Mouse (Mus musculus) hindbrain, embryonic 15.5 days (tissue): ENCODE measurements around the gene Mesd. TPM values are rescaled to one million over a fixed set of nuclear protein-coding genes. Genes with fewer than 3 reads are reported as not detected.

Experiments used
- ATAC-seq: fragments of 200-750 bp; cut with Nextera tagmentation; 2 replicates; pipeline ENCODE4 v1.8.0; 2017; ENCODE audit warnings: low read depth, moderate number of reproducible peaks, moderate TSS enrichment; ENCODE audit not compliant: low FRiP score
- H3K27ac ChIP-seq: fragments of 300-500 bp; sonication (generic); replicated peaks from 2 replicates; pipeline ENCODE4 v1.5.1; 2015; ENCODE audit warnings: mild to moderate bottlenecking, inconsistent platforms
- H3K27me3 ChIP-seq: fragments of 300-500 bp; sonication (generic); 2 replicates; pipeline ENCODE4 v1.6.1; 2015; ENCODE audit warnings: control low read depth, inconsistent platforms
- H3K36me3 ChIP-seq: fragments of 300-500 bp; sonication (generic); 2 replicates; pipeline ENCODE4 v1.6.1; 2015; ENCODE audit warnings: control low read depth, inconsistent platforms
- H3K4me1 ChIP-seq: fragments of 300-500 bp; sonication (generic); replicated peaks from 2 replicates; pipeline ENCODE4 v1.6.1; 2015; ENCODE audit warnings: control low read depth, inconsistent platforms
- H3K4me2 ChIP-seq: fragments of 300-500 bp; sonication (generic); 2 replicates; pipeline ENCODE4 v1.6.1; 2015; ENCODE audit warnings: moderate library complexity, mild to moderate bottlenecking, inconsistent platforms
- H3K4me3 ChIP-seq: fragments of 300-500 bp; sonication (generic); 2 replicates; pipeline ENCODE4 v1.5.1; 2015; ENCODE audit warnings: mild to moderate bottlenecking, inconsistent platforms
- H3K9ac ChIP-seq: fragments of 300-500 bp; sonication (generic); 2 replicates; pipeline ENCODE4 v1.6.1; 2015; ENCODE audit warnings: inconsistent platforms
- H3K9me3 ChIP-seq: fragments of 300-500 bp; sonication (generic); 2 replicates; pipeline ENCODE4 v1.6.1; 2016; ENCODE audit warnings: control low read depth, inconsistent platforms
- WGBS: fragments of 180-500 bp; shearing (Covaris S2); methylation state at CpG from one replicate; pipeline ENCODE4 v1.1.7; 2015; 5-methylcytosine and 5-hydroxymethylcytosine counted together
- polyA plus RNA-seq: library from polyadenylated mRNA; unstranded; fragments of >200 nt; fragmentation: Nextera tagmentation; extraction: Ambion mirVana; gene quantifications from 2 replicates; pipeline ENCODE4 v1.2.1, GENCODE M21; 2015

Gene Mesd
- polyA plus RNA-seq, 1 experiment from 2014 or later, result 67.1 TPM

DNA sequence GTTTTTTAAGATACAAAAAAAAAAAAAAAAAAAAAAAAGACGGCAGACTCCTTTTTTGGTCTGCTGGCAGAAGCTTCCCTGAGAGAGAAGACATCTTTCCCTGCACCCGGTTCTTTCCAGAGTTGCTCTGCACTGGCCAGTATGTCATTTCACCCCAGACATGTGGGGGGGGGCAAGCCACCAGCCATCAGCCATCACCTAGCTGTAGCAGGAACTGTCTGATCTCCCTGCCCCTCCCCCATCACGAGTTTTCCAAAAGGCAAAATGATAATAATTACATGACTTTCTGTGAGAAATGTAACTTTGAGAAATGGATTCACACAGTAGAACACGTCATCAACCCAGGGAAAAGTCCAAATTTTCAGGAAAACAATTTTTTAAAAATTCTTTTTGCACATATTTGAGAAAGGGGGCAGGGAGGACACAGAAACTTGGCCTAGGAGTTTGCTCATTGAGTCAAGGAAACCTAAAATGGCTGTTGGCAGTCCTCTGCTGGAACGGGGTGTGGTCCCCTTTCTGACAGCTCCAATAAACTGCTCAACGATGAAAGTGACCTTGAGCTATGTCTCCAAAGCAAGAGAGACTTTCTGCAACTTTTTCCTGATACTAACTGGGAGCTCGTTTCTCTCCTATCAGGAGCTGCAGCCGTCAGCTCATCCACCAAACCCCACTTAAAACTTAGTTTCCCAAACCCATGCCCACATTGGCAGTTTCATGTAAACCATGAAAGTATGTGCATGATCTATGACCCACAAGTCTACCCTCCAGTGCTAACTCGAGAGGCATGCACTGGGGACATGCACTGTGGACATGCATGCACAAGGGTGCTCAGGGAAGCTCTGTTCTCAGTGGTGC is 27.7 kb upstream of the Mesd start:
- no peak for ATAC-seq
- no peaks in the 10 kb centered on the region for H3K27me3 ChIP-seq
- H3K27ac ChIP-seq, result no peak overlapping the region
- H3K4me3 ChIP-seq, result no peak overlapping the region
- no peak overlapping the region for H3K4me2 ChIP-seq
- 86% methylated on average over 9 of the region's 9 CpGs for WGBS
- H3K9me3 ChIP-seq, result no peaks in the 10 kb centered on the region
- H3K9ac ChIP-seq, result no peak overlapping the region
- no peaks in the 10 kb centered on the region for H3K36me3 ChIP-seq
- no peaks in the 10 kb centered on the region for H3K4me1 ChIP-seq

DNA sequence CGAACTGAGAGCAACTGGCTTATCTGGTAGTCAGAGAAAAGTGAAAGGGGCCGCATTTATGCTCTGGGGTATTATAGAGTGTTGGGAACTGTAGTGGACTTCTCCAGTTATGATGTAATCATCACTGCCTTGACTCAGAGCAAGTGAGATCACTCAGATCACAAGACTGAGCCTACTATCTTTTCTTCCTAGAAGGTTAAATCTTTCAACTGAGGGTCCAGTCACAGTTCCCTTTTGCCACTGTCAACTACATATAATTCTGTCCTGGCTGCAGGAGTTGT is 27.1 kb upstream of the Mesd start:
- ATAC-seq, result no peak
- Histone ChIP-seq H3K9ac (no peak overlapping the region), H3K4me1 (no peaks in the 10 kb centered on the region), H3K27ac (no peak overlapping the region), H3K9me3 (no peaks in the 10 kb centered on the region), H3K4me3 (no peak overlapping the region), H3K36me3 (no peaks in the 10 kb centered on the region), H3K4me2 (no peak overlapping the region), H3K27me3 (no peaks in the 10 kb centered on the region)
- WGBS, result 94% methylated on average over 2 of the region's 2 CpGs

DNA sequence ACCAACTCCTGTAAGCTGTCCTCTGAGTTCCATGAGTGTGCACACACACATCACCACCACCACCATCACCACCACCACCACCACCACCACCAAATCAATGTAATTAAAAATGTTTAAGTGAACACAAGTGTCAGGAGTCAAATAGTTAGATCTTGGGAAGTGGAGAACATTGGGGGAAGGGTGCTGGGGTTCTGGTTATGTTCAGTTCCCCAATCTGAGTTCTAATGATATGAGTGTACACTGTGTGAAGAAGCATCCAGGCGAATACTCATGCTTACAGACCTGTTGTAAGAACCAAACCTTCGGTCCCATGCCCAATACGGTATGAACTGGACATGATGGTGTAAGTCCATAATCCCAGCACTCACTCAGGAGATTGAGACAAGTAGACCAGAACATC is 26.3 kb upstream of the Mesd start:
- no peaks in the 10 kb centered on the region for H3K36me3 ChIP-seq
- H3K9ac ChIP-seq, result no peak overlapping the region
- H3K27me3 ChIP-seq, result no peaks in the 10 kb centered on the region
- no peak overlapping the region for H3K4me2 ChIP-seq
- no peaks in the 10 kb centered on the region for H3K9me3 ChIP-seq
- no peak overlapping the region for H3K27ac ChIP-seq
- no peak overlapping the region for H3K4me3 ChIP-seq
- no peak for ATAC-seq
- H3K4me1 ChIP-seq, result no peaks in the 10 kb centered on the region
- WGBS, result 89% methylated on average over 3 of the region's 3 CpGs

DNA sequence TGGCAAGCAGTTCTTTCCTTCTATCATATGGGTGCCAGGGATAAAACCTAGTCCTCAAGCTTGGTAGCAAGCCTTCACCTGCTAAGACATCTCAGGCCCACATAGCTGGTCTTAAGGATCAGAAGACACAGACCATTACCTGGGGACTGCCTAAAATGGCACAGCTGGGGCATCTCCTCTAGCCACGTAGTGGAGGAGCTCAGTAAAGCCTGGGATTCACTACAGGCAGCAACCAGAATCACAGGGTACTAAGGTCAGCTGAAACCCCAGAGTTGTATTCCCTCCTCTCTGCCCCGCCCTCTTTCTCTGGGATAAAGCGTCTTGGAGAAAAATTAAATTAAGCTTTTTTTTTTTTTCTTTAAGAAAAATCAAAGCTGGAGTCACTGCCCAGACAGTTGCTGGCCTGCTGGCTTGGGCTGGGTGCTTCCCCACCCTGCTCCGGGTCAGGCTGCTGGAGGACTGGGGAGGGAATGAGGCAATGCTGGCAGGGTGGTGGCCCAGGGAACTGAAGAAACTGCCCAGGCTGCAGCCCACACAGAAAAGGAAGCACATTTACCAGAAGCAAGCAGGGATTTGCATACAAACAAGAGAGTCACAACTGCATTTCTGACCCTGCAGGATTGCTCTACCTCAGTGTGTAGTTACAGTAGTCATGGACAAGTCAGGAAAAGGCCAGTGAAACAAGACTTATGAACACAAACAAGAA is 24.7 kb upstream of the Mesd start:
- no peaks in the 10 kb centered on the region for H3K36me3 ChIP-seq

DNA sequence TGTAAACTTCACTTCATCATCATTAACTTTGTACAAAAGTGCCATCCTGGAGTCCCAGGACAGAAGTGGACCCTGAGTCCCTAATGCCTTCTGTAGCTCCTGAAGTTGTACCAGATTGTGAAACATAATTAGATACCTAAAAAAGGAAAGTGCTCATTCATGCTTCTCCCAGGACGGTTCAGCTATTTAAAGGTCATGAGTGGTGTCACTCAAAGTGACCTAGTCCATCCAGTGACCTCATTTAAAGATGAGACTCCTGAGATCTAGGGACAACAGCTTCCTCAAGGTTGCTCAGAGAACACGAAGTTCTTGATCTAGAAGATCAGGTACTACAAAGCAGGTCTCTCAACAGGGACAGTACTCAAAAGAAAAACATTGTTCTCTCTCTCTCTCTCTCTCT is 20.7 kb upstream of the Mesd start:
- WGBS, result 67% methylated on average over 2 of the region's 2 CpGs
- Histone ChIP-seq H3K4me2 (no peak overlapping the region), H3K27me3 (no peaks in the 10 kb centered on the region), H3K27ac (no peak overlapping the region), H3K4me3 (no peak overlapping the region), H3K36me3 (no peaks in the 10 kb centered on the region), H3K4me1 (no peaks in the 10 kb centered on the region), H3K9me3 (no peaks in the 10 kb centered on the region), H3K9ac (no peak overlapping the region)
- no peak for ATAC-seq

More for the DNA sequence above, 24.7 kb upstream of the Mesd start:
- Histone ChIP-seq H3K4me3 (no peak overlapping the region), H3K9ac (no peak overlapping the region), H3K9me3 (no peaks in the 10 kb centered on the region), H3K4me1 (no peaks in the 10 kb centered on the region), H3K27ac (no peak overlapping the region), H3K27me3 (no peaks in the 10 kb centered on the region), H3K4me2 (no peak overlapping the region)
- no peak for ATAC-seq
- 64% methylated on average over 4 of the region's 4 CpGs for WGBS

DNA sequence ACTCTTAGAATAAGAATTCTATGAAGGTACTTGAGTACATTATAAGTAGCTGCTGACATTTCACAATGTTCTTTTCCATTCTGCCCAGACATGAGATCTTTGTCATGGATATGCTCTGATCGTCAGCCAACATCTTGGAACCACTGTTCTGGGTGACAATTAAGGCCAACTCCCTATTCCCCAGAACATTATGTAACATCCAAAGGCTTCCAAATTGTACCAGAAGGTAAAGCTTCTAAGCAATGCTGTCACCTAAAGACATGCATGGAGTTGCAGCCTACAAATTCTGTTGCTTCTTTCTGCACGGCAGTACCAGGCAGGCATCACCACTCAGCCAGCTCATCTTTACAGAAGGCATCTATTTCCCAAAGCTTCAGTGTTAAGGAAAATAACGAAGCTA is 16.1 kb upstream of the Mesd start:
- Histone ChIP-seq H3K9ac (no peak overlapping the region), H3K4me1 (no peaks in the 10 kb centered on the region), H3K36me3 (no peaks in the 10 kb centered on the region), H3K4me3 (no peak overlapping the region), H3K9me3 (no peaks in the 10 kb centered on the region), H3K4me2 (no peak overlapping the region), H3K27ac (no peak overlapping the region), H3K27me3 (no peaks in the 10 kb centered on the region)
- ATAC-seq, result no peak
- WGBS, result 73% methylated on average over 3 of the region's 3 CpGs

DNA sequence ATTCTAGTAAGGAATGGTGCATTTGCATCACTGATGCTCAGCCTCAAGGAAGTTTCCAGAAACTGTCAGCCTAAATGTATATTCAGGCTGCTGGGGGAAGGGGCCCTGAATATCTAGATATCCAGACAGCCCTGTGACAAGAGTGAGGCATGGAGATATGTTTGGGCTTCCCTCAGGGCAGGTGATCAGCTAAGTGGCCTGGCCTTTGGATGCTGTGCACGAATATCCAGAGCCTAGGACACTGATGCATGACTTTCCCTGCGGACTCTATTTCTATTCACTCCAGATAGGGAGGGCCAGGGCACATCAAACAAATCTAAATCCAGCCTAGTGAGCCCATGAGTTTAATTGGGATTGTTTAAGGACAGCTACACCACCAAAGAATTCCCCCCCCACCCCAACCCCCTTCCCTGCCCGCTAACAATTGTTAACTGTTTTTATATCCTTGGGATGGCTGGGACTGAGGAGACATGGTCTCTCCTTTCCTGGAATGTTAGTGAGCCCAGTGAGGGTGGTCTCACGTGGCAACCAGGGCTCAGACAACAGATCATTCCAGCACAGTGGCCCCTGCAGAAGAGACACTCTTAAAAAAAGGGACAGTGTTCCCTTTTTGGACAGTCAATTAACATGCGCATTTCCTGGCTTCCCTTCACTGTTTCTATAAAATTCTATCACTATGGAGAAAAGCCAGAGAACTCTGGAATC is 14.3 kb upstream of the Mesd start:
- Histone ChIP-seq H3K27me3 (no peaks in the 10 kb centered on the region), H3K9me3 (no peaks in the 10 kb centered on the region), H3K4me3 (no peak overlapping the region), H3K9ac (no peak overlapping the region), H3K4me2 (no peak overlapping the region), H3K36me3 (no peaks in the 10 kb centered on the region), H3K27ac (no peak overlapping the region), H3K4me1 (no peaks in the 10 kb centered on the region)
- ATAC-seq, result no peak
- 31% methylated on average over 5 of the region's 5 CpGs for WGBS

DNA sequence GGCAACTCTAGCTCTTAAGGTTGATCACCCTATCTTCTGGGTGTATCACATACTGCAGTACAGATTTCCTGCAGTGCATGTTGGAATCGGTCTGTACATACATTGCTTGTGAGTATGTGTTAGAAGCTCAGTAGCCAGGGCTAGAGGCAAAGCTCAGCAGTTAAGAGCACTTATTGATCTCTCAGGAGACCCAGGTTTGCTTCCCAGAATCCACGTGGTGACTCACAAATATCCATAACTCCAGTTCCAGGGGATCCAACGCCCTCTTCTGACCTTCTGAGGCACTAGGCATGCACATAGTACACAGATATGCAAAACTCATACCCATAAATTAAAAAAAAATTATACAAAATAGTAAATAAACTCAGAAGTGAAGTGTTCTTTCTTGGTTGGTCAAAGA is 7.2 kb upstream of the Mesd start:
- 80% methylated on average over 3 of the region's 3 CpGs for WGBS
- no peak overlapping the region for H3K9ac ChIP-seq
- ATAC-seq, result no peak

DNA sequence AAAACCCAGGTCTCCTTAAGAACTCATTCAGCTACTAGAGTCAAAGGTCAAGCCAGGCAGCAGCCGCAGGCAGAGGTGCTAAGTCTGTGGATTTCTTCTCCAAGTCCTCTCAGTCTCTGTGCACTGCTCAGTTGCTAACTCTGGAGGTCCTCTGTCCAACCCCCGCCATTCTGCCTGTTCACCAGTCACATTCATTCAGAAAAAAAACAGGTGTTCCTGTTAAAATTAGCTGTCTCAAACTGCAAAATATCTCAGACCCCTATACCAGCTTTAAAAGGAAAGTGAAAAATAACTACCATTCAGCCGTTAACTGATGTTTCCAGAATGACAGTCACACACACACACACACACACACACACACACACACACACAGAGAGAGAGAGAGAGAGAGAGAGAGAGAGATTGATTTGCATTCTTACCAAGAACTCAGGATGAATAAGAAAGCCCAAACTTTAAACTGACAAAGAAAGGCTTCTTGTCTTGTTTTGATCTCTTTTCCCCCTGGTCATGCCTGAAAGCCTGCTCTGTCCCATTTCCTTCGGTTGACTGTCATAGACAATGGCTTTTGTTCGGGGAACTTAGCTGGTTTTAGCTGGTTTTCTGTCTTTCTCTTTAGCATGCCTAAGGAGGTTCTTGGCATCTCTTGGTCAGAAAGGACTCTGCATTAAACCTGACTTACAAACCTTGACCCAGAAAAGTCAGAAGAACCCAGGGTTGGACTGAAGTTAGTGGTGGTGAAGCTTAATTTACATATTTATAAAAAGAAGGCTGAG is 5.4 kb upstream of the Mesd start:
- WGBS, result 3% methylated on average over 5 of the region's 5 CpGs
- H3K4me1 ChIP-seq, result peaks cover 54% of the 10 kb centered on the region
- H3K36me3 ChIP-seq, result 0 out of 2 replicates have a peak, but pooled peaks cover 9% of the 10 kb centered on the region
- H3K9ac ChIP-seq, result no peak overlapping the region
- no peaks in the 10 kb centered on the region for H3K9me3 ChIP-seq
- no peak for ATAC-seq
- H3K27me3 ChIP-seq, result no peaks in the 10 kb centered on the region
- peak overlapping the region; percentile 29 for H3K4me2 ChIP-seq
- peak overlapping the region; percentile 54; the same call in 1 of the 2 replicates for H3K27ac ChIP-seq
- H3K4me3 ChIP-seq, result no peak overlapping the region

More for the DNA sequence above, 7.2 kb upstream of the Mesd start:
- H3K4me2 ChIP-seq, result no peak overlapping the region
- no peaks in the 10 kb centered on the region for H3K27me3 ChIP-seq
- 0 out of 2 replicates have a peak, but pooled peaks cover 9% of the 10 kb centered on the region for H3K36me3 ChIP-seq
- no peaks in the 10 kb centered on the region for H3K9me3 ChIP-seq
- H3K4me1 ChIP-seq, result peaks cover 44% of the 10 kb centered on the region
- H3K27ac ChIP-seq, result no peak overlapping the region
- no peak overlapping the region for H3K4me3 ChIP-seq

DNA sequence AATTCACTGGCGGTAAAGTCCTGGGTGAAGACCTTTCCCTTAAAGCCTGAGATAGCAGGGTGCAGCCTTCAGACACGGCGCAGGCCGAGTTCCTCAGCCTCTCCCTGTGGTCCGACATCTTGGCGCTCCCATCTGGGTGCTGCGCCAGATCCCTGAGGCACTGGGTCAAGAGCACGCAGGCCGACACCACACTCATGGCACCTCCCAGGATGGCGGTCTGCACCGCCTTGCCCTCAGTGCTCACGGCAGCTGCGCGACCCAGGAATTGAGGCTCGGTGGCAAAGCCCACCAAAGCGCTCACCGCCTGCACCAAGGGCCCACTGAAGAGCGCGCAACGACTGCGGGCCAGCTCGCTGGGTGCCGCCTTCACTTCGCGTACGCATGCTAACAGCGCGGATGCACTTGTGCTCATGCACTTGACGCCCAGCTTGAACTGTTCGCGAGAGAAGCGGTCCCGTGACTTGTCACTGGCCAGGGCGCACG is 2.1 kb upstream of the Mesd start:
- H3K4me2 ChIP-seq, result peak overlapping the region; percentile 83
- H3K27me3 ChIP-seq, result no peaks in the 10 kb centered on the region
- no peak overlapping the region for H3K27ac ChIP-seq
- 88% methylated on average over 35 of the region's 35 CpGs for WGBS
- no peak for ATAC-seq
- H3K9ac ChIP-seq, result no peak overlapping the region
- H3K9me3 ChIP-seq, result no peaks in the 10 kb centered on the region
- peak overlapping the region; percentile 82 for H3K4me3 ChIP-seq
- H3K36me3 ChIP-seq, result no peaks in the 10 kb centered on the region
- H3K4me1 ChIP-seq, result peaks cover 64% of the 10 kb centered on the region

DNA sequence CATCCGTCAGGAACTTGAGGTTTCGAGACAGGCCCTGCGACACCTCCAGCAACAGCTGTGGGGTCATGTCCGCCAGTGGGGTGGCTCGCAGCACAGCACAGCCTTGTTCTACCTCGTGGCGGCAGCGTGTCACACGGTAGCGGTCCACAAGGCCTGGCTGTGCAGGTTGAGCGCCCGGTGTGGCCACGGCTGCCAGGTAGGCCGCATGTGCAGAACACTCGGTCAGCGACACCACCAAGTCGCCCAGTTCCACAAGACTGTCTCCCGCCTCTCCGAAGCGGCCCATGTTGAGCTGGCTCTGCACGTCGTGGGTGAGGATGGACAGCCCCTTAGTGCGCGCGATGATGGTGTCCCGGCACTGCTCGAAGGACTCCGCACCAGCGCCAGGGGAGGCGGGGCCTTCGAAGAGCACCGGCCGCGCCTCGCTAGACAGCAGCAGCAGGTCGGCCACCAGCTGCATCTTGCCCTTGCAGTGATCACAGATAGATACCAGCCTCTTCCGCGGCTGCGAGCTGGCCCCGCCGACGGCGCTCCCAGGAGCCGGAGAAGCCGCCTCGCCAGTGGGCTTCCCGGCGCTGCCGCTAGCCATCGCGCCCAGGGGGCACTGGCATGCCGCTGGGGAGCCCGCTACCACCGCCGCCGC is 1.5 kb upstream of the Mesd start:
- WGBS, result 19% methylated on average over 55 of the region's 56 CpGs
- no peaks in the 10 kb centered on the region for H3K36me3 ChIP-seq
- H3K4me1 ChIP-seq, result peaks cover 63% of the 10 kb centered on the region
- peak overlapping the region; percentile 94 for H3K27ac ChIP-seq
- no peaks in the 10 kb centered on the region for H3K27me3 ChIP-seq
- no peaks in the 10 kb centered on the region for H3K9me3 ChIP-seq
- peak overlapping the region; percentile 92 for H3K9ac ChIP-seq
- H3K4me2 ChIP-seq, result peak overlapping the region; percentile 83
- peak overlapping the region; percentile 82 for H3K4me3 ChIP-seq
- ATAC-seq, result peak; percentile 13; the same call in 1 of the 2 replicates
